Mouse (Mus musculus): ENCODE data around the gene Efcc1. TPM values are rescaled to one million over a fixed set of nuclear protein-coding genes. Genes with fewer than 3 reads are reported as not detected.

The Efcc1 gene
- polyA plus RNA-seq, 1 experiment from 2014 or later = 6.3 TPM

DNA sequence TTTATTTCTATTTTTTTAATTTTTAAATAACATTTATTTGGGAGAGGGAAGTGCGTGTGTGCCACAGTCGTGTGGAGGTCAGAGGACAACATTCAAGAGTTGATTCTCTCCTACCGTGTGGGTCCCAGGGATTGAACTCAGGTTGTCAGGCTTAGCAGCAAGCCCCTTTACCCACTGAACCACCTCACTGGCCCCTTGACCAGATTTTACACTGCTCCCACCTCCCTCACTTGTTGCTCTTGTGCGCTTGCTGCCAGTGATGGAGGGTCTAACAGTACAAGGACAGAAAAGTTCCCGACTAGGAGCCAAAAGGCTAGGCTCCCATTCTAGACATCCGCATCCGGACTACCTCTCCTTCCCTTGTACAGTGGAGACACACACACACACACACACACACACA is 74.8 kb downstream of the Efcc1 start:
- 90% methylated on average over 7 of the region's 7 CpGs for WGBS
- Histone ChIP-seq H3K4me2 (ENCODE audit: low read length) (no peak overlapping the region), H3K27ac (ENCODE audit: low read depth, low read length) (no peak overlapping the region), H3K4me1 (ENCODE audit: control insufficient read depth, insufficient read depth, low read depth, low read length) (peaks cover 3% of the 10 kb centered on the region; the same call in 1 of the 2 replicates), H3K4me3 (ENCODE audit: low read length) (no peak overlapping the region), H3K36me3 (ENCODE audit: control insufficient read depth, insufficient read depth, low read length) (no peaks in the 10 kb centered on the region), H3K27me3 (replicated peaks; ENCODE audit: control insufficient read depth, insufficient read depth, low read length) (no peaks in the 10 kb centered on the region), H3K9me3 (ENCODE audit: control insufficient read depth, low read length) (no peaks in the 10 kb centered on the region), H3K9ac (ENCODE audit: low read depth, low read length) (no peak overlapping the region)
- ATAC-seq = no peak

Other genes starting within 250 kb of the Efcc1 start
- 2.1 and 2.2 TPM in 2 replicates for gene Arhgap25, start 197.6 kb upstream of the Efcc1 start, polyA plus RNA-seq (2015; fragmentation: Nextera tagmentation; extraction: Ambion mirVana)
- 2.2 and 2.7 TPM in 2 replicates for gene Prokr1, start 140.1 kb upstream of the Efcc1 start, polyA plus RNA-seq (2015; fragmentation: Nextera tagmentation; extraction: Ambion mirVana)
- gene Aplf, start 58.7 kb upstream of the Efcc1 start, polyA plus RNA-seq (2015; fragmentation: Nextera tagmentation; extraction: Ambion mirVana) = 8.5 and 9.1 TPM in 2 replicates
- gene Gp9, start 47.2 kb downstream of the Efcc1 start, polyA plus RNA-seq (2015; fragmentation: Nextera tagmentation; extraction: Ambion mirVana) = 0.41 and 0.97 TPM in 2 replicates
- 9.4 and 11.7 TPM in 2 replicates for gene Rab43, start 81.3 kb downstream of the Efcc1 start, polyA plus RNA-seq (2015; fragmentation: Nextera tagmentation; extraction: Ambion mirVana)
- gene Gm45140, start 104.9 kb downstream of the Efcc1 start, polyA plus RNA-seq (2015; fragmentation: Nextera tagmentation; extraction: Ambion mirVana) = 2.9 and 3.9 TPM in 2 replicates
- gene Isy1, start 107.9 kb downstream of the Efcc1 start, polyA plus RNA-seq (2015; fragmentation: Nextera tagmentation; extraction: Ambion mirVana) = 24.0 and 24.4 TPM in 2 replicates
- 533 and 548 TPM in 2 replicates for gene Cnbp, start 120.2 kb downstream of the Efcc1 start, polyA plus RNA-seq (2015; fragmentation: Nextera tagmentation; extraction: Ambion mirVana)
- gene Copg1, start 156.9 kb downstream of the Efcc1 start, polyA plus RNA-seq (2015; fragmentation: Nextera tagmentation; extraction: Ambion mirVana) = 220 and 225 TPM in 2 replicates
- 41.2 and 43.9 TPM in 2 replicates for gene Hmces, start 183.1 kb downstream of the Efcc1 start, polyA plus RNA-seq (2015; fragmentation: Nextera tagmentation; extraction: Ambion mirVana)